Mouse (Mus musculus): ENCODE results near the gene Armc3.
"Not testable (repeated sequence)": the region's sequence is repeated elsewhere in the genome, so short reads cannot be mapped to it uniquely, and the experiment has no call there.

GRCm38 (mm10) chr2:19303087-19303486 lies 104.0 kb downstream of the Armc3 start:
- TF ChIP-seq CTCF (IDR thresholded peaks at IDR 0.05; ENCODE audit: insufficient read depth, low read length); POLR2A (IDR thresholded peaks at IDR 0.05; ENCODE audit: borderline replicate concordance, extremely low read depth, low read depth, low read length): not testable (repeated sequence)
